Mouse (Mus musculus): ENCODE measurements around the gene Gatad2b.

- TF ChIP-seq POLR2A (IDR thresholded peaks at IDR 0.05; ENCODE audit: low read depth, low read length) (no peak), CTCF (conservative IDR thresholded peaks at IDR 0.05; ENCODE audit: insufficient read depth, insufficient read length, low read depth, low read length) (no peak)
Observed at GRCm38 (mm10) chr3:90384851-90385375, 91.9 kb downstream of the Gatad2b start.

Measured in kidney, adult 2 months (tissue).